Mouse (Mus musculus) myocyte (in vitro differentiated cells): ENCODE data around the gene Ppp1r36. TPM values are rescaled to one million over a fixed set of nuclear protein-coding genes. Genes with fewer than 3 reads are reported as not detected.

ENCODE experiments used
- H3K27me3 ChIP-seq: one replicate; pipeline ENCODE4 v1.6.1; 2011; ENCODE audit not compliant: control insufficient read depth, insufficient read depth, insufficient read length
- H3K36me3 ChIP-seq: one replicate; pipeline ENCODE4 v1.6.1; 2011; ENCODE audit not compliant: control insufficient read depth, insufficient read depth
- H3K4me2 ChIP-seq: one replicate; pipeline ENCODE4 v1.6.1; 2011; ENCODE audit warnings: low read depth, control low read depth
- H3K4me3 ChIP-seq: one replicate; pipeline ENCODE4 v1.5.1; 2011; ENCODE audit warnings: mild to moderate bottlenecking, control low read depth, moderate library complexity
- H3K79me2 ChIP-seq: one replicate; pipeline ENCODE4 v1.6.1; 2011; ENCODE audit not compliant: control insufficient read depth, insufficient read depth
- H3ac ChIP-seq: one replicate; pipeline ENCODE4 v1.6.1; 2011; ENCODE audit not compliant: control insufficient read depth, insufficient read length
- CEBPB ChIP-seq: IDR thresholded peaks from 2 replicates; pipeline ENCODE4 v1.6.1; 2011; ENCODE audit warnings: mild to moderate bottlenecking, moderate library complexity; ENCODE audit not compliant: poor library complexity, insufficient read depth, severe bottlenecking
- E2F4 ChIP-seq: IDR thresholded peaks from one replicate; pipeline ENCODE4 v1.6.1; 2011; ENCODE audit warnings: mild to moderate bottlenecking, control low read depth, moderate library complexity; ENCODE audit not compliant: insufficient read depth
- MAX ChIP-seq: IDR thresholded peaks from one replicate; pipeline ENCODE4 v1.6.1; 2011; ENCODE audit warnings: low read depth, mild to moderate bottlenecking, control low read depth
- MYOD1 ChIP-seq, 3 experiments: IDR thresholded peaks; one replicate each; pipeline ENCODE4 v1.6.1; 2011; ENCODE audit warnings: control low read depth in 2 of 3, low read depth in 2 of 3, mild to moderate bottlenecking in 2 of 3, moderate library complexity in 1 of 3; ENCODE audit not compliant: insufficient read length in 2 of 3, control insufficient read depth in 1 of 3
- MYOG ChIP-seq, 3 experiments: IDR thresholded peaks; one replicate each; pipeline ENCODE4 v1.6.1; 2011; ENCODE audit warnings: control low read depth in 2 of 3, low read depth in 2 of 3, mild to moderate bottlenecking in 2 of 3; ENCODE audit not compliant: insufficient read length in 2 of 3, control insufficient read depth in 1 of 3, insufficient read depth in 1 of 3
- POLR2A ChIP-seq: IDR thresholded peaks from one replicate; pipeline ENCODE4 v1.6.1; 2011; ENCODE audit warnings: low read depth, mild to moderate bottlenecking, control low read depth, moderate library complexity; ENCODE audit not compliant: insufficient read length
- POLR2AphosphoS2 ChIP-seq: IDR thresholded peaks from one replicate; pipeline ENCODE4 v1.6.1; 2011; ENCODE audit warnings: low read depth, control low read depth; ENCODE audit not compliant: insufficient read length
- REST ChIP-seq: IDR thresholded peaks from one replicate; pipeline ENCODE4 v1.6.1; 2011; ENCODE audit warnings: mild to moderate bottlenecking, control low read depth, moderate library complexity; ENCODE audit not compliant: insufficient read depth, insufficient read length
- SRF ChIP-seq: IDR thresholded peaks from one replicate; pipeline ENCODE4 v1.6.1; 2011; ENCODE audit warnings: low read depth; ENCODE audit not compliant: control insufficient read depth, insufficient read length
- TCF12 ChIP-seq: IDR thresholded peaks from one replicate; pipeline ENCODE4 v1.6.1; 2011; ENCODE audit warnings: mild to moderate bottlenecking, control low read depth; ENCODE audit not compliant: poor library complexity, insufficient read depth, severe bottlenecking
- TCF3 ChIP-seq: IDR thresholded peaks from one replicate; pipeline ENCODE4 v1.6.1; 2011; ENCODE audit warnings: low read depth, control low read depth; ENCODE audit not compliant: insufficient read length
- USF1 ChIP-seq: IDR thresholded peaks from one replicate; pipeline ENCODE4 v1.6.1; 2011; ENCODE audit warnings: low read depth, mild to moderate bottlenecking, control low read depth, moderate library complexity
- polyA plus RNA-seq: library from polyadenylated mRNA; unstranded; fragments of >200 nt; fragmentation: generic; extraction: Trizol; gene quantifications from one replicate; pipeline ENCODE4 v1.2.1, GENCODE M21; 2012; ENCODE audit warnings: missing spikeins

The Ppp1r36 gene
- polyA plus RNA-seq, 1 experiment: not detected

DNA sequence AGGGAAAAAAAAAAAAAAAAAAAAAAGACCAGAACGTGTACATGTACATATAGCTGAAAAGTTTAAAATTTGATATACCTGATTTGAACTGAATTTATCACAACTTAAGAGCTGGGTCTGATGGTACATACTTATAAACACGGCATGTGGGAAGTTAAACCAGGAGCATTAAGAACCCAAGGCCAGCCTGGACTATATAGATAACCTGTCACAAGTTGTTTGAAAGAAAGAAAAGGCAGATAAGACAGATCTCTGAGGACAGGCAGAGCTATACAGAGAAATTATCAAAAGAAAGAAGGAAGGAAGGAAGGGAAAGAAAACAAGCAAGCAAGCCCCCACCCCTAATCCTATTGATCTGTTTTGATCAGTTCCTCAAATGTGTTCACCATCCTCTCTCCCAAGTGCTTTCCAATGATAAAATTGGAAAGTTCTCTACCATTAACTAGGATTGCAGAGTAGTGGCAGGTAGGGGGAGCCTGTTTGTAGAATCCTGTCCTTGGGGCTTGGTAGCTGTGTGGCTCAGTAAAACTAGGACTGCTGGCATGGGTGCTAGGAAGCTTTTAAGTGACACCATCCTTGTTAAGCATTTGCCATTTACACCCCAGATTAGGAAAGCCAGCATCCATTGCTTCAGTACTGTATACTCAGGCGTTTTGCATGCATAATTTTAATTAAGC, 25.6 kb upstream of the Ppp1r36 start:
- H3K79me2 ChIP-seq: peaks cover 21% of the 10 kb centered on the region
- no peaks in the 10 kb centered on the region for H3K27me3 ChIP-seq
- no peak overlapping the region for H3K4me3 ChIP-seq
- peaks cover 18% of the 10 kb centered on the region for H3K36me3 ChIP-seq
- no peak overlapping the region for H3K4me2 ChIP-seq
- no peak overlapping the region for H3ac ChIP-seq
- TF ChIP-seq REST (no peak), POLR2A (no peak), TCF3 (no peak), TCF12 (no peak), MYOD1 (IDR thresholded peaks at IDR 0.05; ENCODE audit: control insufficient read depth in 1 of 3, insufficient read length in 2 of 3, low read depth in 2 of 3) (no peak), MAX (no peak), POLR2AphosphoS2 (no peak), E2F4 (no peak), SRF (no peak), MYOG (IDR thresholded peaks at IDR 0.05; ENCODE audit: control insufficient read depth in 1 of 3, insufficient read depth in 1 of 3, insufficient read length in 2 of 3, low read depth in 2 of 3) (no peak)

- no peak for TF ChIP-seq E2F4
- no peak for TF ChIP-seq MAX
- no peak for TF ChIP-seq USF1
- TF ChIP-seq POLR2AphosphoS2: no peak
- Histone ChIP-seq H3K27me3 (no peaks in the 10 kb centered on the region), H3K4me2 (no peak overlapping the region), H3K36me3 (peaks cover 17% of the 10 kb centered on the region), H3K4me3 (no peak overlapping the region), H3K79me2 (peaks cover 18% of the 10 kb centered on the region), H3ac (no peak overlapping the region)
Observed at GRCm38 (mm10) chr12:76392979-76393378, 24.4 kb upstream of the Ppp1r36 start.

DNA sequence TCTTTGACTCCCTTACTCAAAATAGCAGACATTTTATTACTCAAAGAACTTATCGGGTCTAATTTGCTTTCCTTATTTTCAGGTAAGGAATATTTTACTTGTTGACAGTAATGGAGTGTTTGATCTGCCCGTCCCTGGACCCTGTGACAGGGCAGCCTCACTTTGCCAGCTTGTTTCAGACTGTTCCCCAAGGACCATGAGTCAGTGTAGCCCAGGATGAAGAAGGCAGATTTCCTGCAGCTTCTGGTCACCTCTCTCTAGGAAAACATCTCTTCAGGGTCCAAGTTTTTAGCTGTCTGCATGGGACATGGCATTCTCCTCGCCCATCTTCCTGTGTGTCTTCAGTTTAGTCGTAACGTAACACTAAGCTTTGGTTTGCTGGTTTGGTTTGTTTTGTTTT, 20.1 kb upstream of the Ppp1r36 start:
- Histone ChIP-seq H3ac (no peak overlapping the region), H3K4me2 (no peak overlapping the region), H3K36me3 (no peaks in the 10 kb centered on the region), H3K4me3 (no peak overlapping the region), H3K27me3 (no peaks in the 10 kb centered on the region), H3K79me2 (no peaks in the 10 kb centered on the region)
- no peak for TF ChIP-seq USF1
- no peak for TF ChIP-seq CEBPB
- no peak for TF ChIP-seq POLR2A
- no peak for TF ChIP-seq REST
- TF ChIP-seq TCF3: no peak
- no peak for TF ChIP-seq POLR2AphosphoS2
- TF ChIP-seq SRF: no peak
- TF ChIP-seq MYOG (IDR thresholded peaks at IDR 0.05; ENCODE audit: control insufficient read depth in 1 of 3, insufficient read depth in 1 of 3, insufficient read length in 2 of 3, low read depth in 2 of 3): no peak
- TF ChIP-seq MYOD1 (IDR thresholded peaks at IDR 0.05; ENCODE audit: control insufficient read depth in 1 of 3, insufficient read length in 2 of 3, low read depth in 2 of 3): no peak
- no peak for TF ChIP-seq E2F4
- no peak for TF ChIP-seq MAX
- no peak for TF ChIP-seq TCF12

- no peaks in the 10 kb centered on the region for H3K27me3 ChIP-seq
- no peaks in the 10 kb centered on the region for H3K79me2 ChIP-seq
- no peak overlapping the region for H3K4me3 ChIP-seq
- no peaks in the 10 kb centered on the region for H3K36me3 ChIP-seq
- H3K4me2 ChIP-seq: no peak overlapping the region
- TF ChIP-seq POLR2A: no peak
- TF ChIP-seq TCF3: no peak
- no peak for TF ChIP-seq USF1
- no peak for TF ChIP-seq CEBPB
- TF ChIP-seq E2F4: no peak
- TF ChIP-seq POLR2AphosphoS2: no peak
- no peak for TF ChIP-seq MAX
- no peak for TF ChIP-seq REST
- no peak for TF ChIP-seq MYOD1 (IDR thresholded peaks at IDR 0.05; ENCODE audit: control insufficient read depth in 1 of 3, insufficient read length in 2 of 3, low read depth in 2 of 3)
- no peak for TF ChIP-seq TCF12
- no peak for TF ChIP-seq MYOG (IDR thresholded peaks at IDR 0.05; ENCODE audit: control insufficient read depth in 1 of 3, insufficient read depth in 1 of 3, insufficient read length in 2 of 3, low read depth in 2 of 3)
- TF ChIP-seq SRF: no peak
- no peak overlapping the region for H3ac ChIP-seq
Observed at GRCm38 (mm10) chr12:76401674-76402073, 15.7 kb upstream of the Ppp1r36 start.
